Mouse (Mus musculus): ENCODE measurements around the gene Trap1. TPM values are rescaled to one million over a fixed set of nuclear protein-coding genes. Genes with fewer than 3 reads are reported as not detected.
"Not testable (repeated sequence)": the region's sequence is repeated elsewhere in the genome, so short reads cannot be mapped to it uniquely, and the experiment has no call there.

Trap1 gene
- 87.7 and 91.9 TPM in 2 replicates for polyA plus RNA-seq (2015; fragmentation: Nextera tagmentation; extraction: Ambion mirVana)

DNA sequence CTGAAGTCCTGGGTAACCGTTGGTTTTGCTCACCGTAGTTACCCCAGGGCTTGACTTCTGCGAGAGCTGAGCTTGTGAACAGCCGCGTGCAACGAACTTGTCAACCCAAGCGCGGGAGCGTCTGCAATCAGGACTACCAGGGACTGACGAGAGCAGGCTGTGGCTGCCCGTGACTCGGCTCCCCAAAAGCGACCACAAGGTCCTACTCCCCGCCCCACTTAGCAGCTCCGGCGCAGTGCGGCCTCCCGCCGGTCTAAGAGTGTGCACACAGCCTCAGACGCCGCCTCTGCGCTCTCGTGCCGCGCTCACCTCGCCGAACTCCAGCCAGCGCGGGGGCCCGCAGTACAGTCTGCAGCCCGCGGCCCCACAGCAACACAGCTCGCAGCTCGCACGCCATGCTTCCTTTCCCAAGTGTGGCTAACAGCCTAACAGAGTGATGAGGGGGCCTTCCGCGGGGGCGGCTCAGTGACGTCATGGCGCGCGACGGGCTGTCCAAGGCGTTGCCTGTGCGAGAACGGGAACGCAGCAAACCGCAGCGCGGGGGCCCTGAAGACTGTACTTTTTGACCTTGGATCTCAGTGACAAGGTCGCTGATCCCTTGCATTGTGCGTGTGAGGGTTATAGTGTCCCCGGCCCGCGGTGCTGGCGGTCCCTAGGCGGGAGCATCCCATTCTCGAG is at the start of gene Trap1:
Gene Trap1, minus strand, starts transcription at position 444 of the 678 bp plus-strand sequence.
- Histone ChIP-seq H3K36me3 (0 out of 2 replicates have a peak, but pooled peaks cover 6% of the 10 kb centered on the region), H3K9me3 (no peaks in the 10 kb centered on the region), H3K4me1 (peaks cover 7% of the 10 kb centered on the region; the same call in 1 of the 2 replicates), H3K4me2 (peak within 1 kb of the TSS; percentile 61), H3K9ac (peak within 1 kb of the TSS; percentile 80), H3K27me3 (replicated peaks) (no peaks in the 10 kb centered on the region), H3K4me3 (replicated peaks) (peak within 1 kb of the TSS; percentile 94), H3K27ac (peak within 1 kb of the TSS; percentile 89)
- ATAC-seq (ENCODE audit: insufficient read depth, low FRiP score, low read depth), result peak; percentile 96
- under 1% methylated on average over 58 of the region's 58 CpGs for WGBS

DNA sequence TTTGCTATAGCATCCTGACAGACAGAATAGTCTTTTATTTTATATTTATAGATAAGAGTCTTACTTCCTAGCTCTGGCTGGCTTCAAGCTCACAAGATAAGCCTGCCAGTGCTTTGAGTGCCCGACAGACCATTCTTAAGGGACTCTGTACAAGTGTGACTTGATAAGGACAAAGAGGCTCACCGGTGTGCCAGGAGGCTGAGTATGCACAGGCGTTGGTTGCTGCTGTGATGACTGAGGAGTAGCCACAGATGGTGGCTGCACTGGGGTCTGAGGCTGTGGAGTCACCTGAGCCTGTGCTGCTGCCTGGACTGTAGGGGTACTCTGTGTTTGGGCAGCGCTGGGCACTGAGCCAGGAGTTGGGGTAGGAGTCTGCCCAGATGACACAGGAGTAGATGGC is 39.4 kb upstream of the Trap1 start:
- Histone ChIP-seq H3K36me3 (peaks cover 57% of the 10 kb centered on the region), H3K4me3 (replicated peaks) (no peak overlapping the region), H3K4me1 (no peaks in the 10 kb centered on the region)

GRCm38 (mm10) chr16:4100374-4100773 is 22.7 kb upstream of the Trap1 start:
- no peak overlapping the region for H3K4me2 ChIP-seq
- H3K4me1 ChIP-seq, result no peaks in the 10 kb centered on the region
- H3K27me3 ChIP-seq (replicated peaks), result no peaks in the 10 kb centered on the region
- H3K9me3 ChIP-seq, result no peaks in the 10 kb centered on the region
- H3K27ac ChIP-seq, result no peak overlapping the region
- no peak overlapping the region for H3K4me3 ChIP-seq (replicated peaks)
- WGBS, result 89% methylated on average over 2 of the region's 2 CpGs
- H3K9ac ChIP-seq, result no peak overlapping the region
- peaks cover 29% of the 10 kb centered on the region for H3K36me3 ChIP-seq
- no peak for ATAC-seq (ENCODE audit: insufficient read depth, low FRiP score, low read depth)

More for the DNA sequence above, 39.4 kb upstream of the Trap1 start:
- peak; percentile 47; the same call in 1 of the 2 replicates for ATAC-seq (ENCODE audit: insufficient read depth, low FRiP score, low read depth)
- Histone ChIP-seq H3K4me2 (no peak overlapping the region), H3K27ac (no peak overlapping the region), H3K9ac (no peak overlapping the region), H3K27me3 (replicated peaks) (no peaks in the 10 kb centered on the region), H3K9me3 (no peaks in the 10 kb centered on the region)
- WGBS, result 78% methylated on average over 4 of the region's 4 CpGs

DNA sequence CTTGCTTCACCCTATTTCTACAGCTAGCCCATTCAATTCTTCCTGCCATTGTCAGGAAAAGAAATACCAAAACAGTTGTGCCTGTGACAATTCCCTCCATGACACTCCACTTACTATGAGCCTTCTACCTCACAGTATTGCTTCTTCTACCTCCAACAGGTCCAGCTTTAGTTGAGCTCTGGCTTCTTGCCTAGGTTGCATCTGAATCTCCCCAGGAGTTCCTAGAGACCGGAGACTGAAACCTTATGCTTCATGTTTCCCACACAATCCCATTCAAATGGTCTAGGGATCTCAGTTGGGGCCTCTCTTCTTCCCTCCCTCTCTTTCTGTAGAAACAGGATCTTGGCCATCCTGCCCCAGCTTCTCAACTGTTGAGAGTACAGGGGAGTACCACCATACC is 19.9 kb upstream of the Trap1 start:
- ATAC-seq (ENCODE audit: insufficient read depth, low FRiP score, low read depth), result no peak
- Histone ChIP-seq H3K36me3 (peaks cover 55% of the 10 kb centered on the region), H3K4me1 (no peaks in the 10 kb centered on the region), H3K27ac (no peak overlapping the region), H3K9me3 (no peaks in the 10 kb centered on the region), H3K4me3 (replicated peaks) (no peak overlapping the region), H3K27me3 (replicated peaks) (no peaks in the 10 kb centered on the region), H3K9ac (no peak overlapping the region), H3K4me2 (no peak overlapping the region)
- WGBS, result 94% methylated on average over 1 of the region's 1 CpGs

- Histone ChIP-seq H3K4me1 (no peaks in the 10 kb centered on the region), H3K27me3 (replicated peaks) (no peaks in the 10 kb centered on the region), H3K27ac (no peak overlapping the region), H3K4me3 (replicated peaks) (no peak overlapping the region), H3K9ac (no peak overlapping the region), H3K36me3 (peaks cover 58% of the 10 kb centered on the region), H3K4me2 (no peak overlapping the region), H3K9me3 (no peaks in the 10 kb centered on the region)
- ATAC-seq (ENCODE audit: insufficient read depth, low FRiP score, low read depth), result no peak
Observed at GRCm38 (mm10) chr16:4096898-4097297, 19.3 kb upstream of the Trap1 start.

- no peak for ATAC-seq (ENCODE audit: insufficient read depth, low FRiP score, low read depth)
- Histone ChIP-seq H3K4me3 (replicated peaks) (no peak overlapping the region), H3K4me2 (no peak overlapping the region), H3K36me3 (peaks cover 66% of the 10 kb centered on the region), H3K4me1 (no peaks in the 10 kb centered on the region), H3K27me3 (replicated peaks) (no peaks in the 10 kb centered on the region), H3K9me3 (no peaks in the 10 kb centered on the region), H3K27ac (no peak overlapping the region), H3K9ac (no peak overlapping the region)
- WGBS, result 93% methylated on average over 3 of the region's 3 CpGs
Observed at GRCm38 (mm10) chr16:4096141-4096540, 18.5 kb upstream of the Trap1 start.

DNA sequence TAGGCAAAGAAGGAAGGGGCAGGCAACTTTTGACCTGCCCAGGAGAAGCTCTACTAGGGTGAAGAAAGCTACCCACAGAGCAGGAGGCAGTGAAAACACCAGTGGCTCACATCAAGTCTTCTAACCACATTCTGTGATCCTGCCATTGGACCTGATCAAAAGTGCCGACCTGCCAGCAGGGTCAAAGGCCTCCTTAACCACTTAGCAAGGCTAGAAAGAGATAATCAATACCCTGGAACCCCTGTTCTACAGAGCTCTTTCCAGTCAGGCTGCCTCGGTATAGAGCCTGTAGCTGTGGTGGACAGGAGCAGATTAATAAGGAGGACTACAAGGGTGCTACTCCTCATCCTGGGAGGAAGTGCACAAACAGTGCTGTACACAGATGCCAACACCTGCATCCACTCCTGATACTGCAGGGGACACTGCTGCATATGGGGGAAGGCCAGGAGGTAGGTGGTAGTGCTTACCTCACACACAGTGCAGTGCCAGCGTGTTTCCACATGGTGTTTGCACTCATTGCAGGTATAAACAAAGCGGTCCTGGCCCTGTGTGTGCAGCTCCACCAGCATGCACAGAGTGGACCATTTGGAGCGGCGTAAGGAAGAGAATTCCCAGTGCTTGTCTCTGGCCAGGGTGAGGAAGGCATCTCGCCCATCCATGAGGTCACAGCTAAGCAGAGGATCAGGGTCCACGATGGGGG is 9.7 kb upstream of the Trap1 start:
- Histone ChIP-seq H3K9ac (no peak overlapping the region), H3K4me3 (replicated peaks) (no peak overlapping the region), H3K27ac (no peak overlapping the region), H3K36me3 (peaks cover 63% of the 10 kb centered on the region), H3K4me2 (no peak overlapping the region), H3K4me1 (no peaks in the 10 kb centered on the region), H3K9me3 (no peaks in the 10 kb centered on the region), H3K27me3 (replicated peaks) (no peaks in the 10 kb centered on the region)
- 0 out of 2 replicates have a peak, but pooled peaks have one; percentile 22 for ATAC-seq (ENCODE audit: insufficient read depth, low FRiP score, low read depth)
- WGBS, result 92% methylated on average over 8 of the region's 8 CpGs

GRCm38 (mm10) chr16:4085851-4086387 is 8.3 kb upstream of the Trap1 start:
- WGBS, result 96% methylated on average over 9 of the region's 9 CpGs
- no peaks in the 10 kb centered on the region for H3K9me3 ChIP-seq
- H3K9ac ChIP-seq, result no peak overlapping the region
- no peaks in the 10 kb centered on the region for H3K4me1 ChIP-seq
- H3K4me2 ChIP-seq, result no peak overlapping the region
- ATAC-seq (ENCODE audit: insufficient read depth, low FRiP score, low read depth), result no peak
- H3K27ac ChIP-seq, result no peak overlapping the region
- H3K36me3 ChIP-seq, result peaks cover 54% of the 10 kb centered on the region
- no peaks in the 10 kb centered on the region for H3K27me3 ChIP-seq (replicated peaks)
- no peak overlapping the region for H3K4me3 ChIP-seq (replicated peaks)

GRCm38 (mm10) chr16:4085051-4085450 is 7.4 kb upstream of the Trap1 start:
- Histone ChIP-seq H3K9ac (no peak overlapping the region), H3K27me3 (replicated peaks) (no peaks in the 10 kb centered on the region), H3K4me2 (no peak overlapping the region), H3K36me3 (peaks cover 45% of the 10 kb centered on the region), H3K4me3 (replicated peaks) (no peak overlapping the region), H3K4me1 (no peaks in the 10 kb centered on the region), H3K27ac (no peak overlapping the region), H3K9me3 (no peaks in the 10 kb centered on the region)
- 96% methylated on average over 7 of the region's 7 CpGs for WGBS
- no peak for ATAC-seq (ENCODE audit: insufficient read depth, low FRiP score, low read depth)

- peaks cover 21% of the 10 kb centered on the region for H3K36me3 ChIP-seq
- H3K9me3 ChIP-seq; ATAC-seq (ENCODE audit: insufficient read depth, low FRiP score, low read depth); H3K4me3 ChIP-seq (replicated peaks); H3K4me2 ChIP-seq; H3K4me1 ChIP-seq; H3K27me3 ChIP-seq (replicated peaks); H3K27ac ChIP-seq; H3K9ac ChIP-seq: not testable (repeated sequence)
- WGBS, result 64% methylated on average over 3 of the region's 3 CpGs
Observed at GRCm38 (mm10) chr16:4080419-4080818, 2.8 kb upstream of the Trap1 start.

GRCm38 (mm10) chr16:4079656-4080055 is 2.0 kb upstream of the Trap1 start:
- Histone ChIP-seq H3K27ac (no peak overlapping the region), H3K4me1 (peaks cover 7% of the 10 kb centered on the region; the same call in 1 of the 2 replicates), H3K9ac (no peak overlapping the region), H3K9me3 (no peaks in the 10 kb centered on the region), H3K4me3 (replicated peaks) (no peak overlapping the region), H3K27me3 (replicated peaks) (no peaks in the 10 kb centered on the region), H3K36me3 (peaks cover 13% of the 10 kb centered on the region), H3K4me2 (no peak overlapping the region)
- ATAC-seq (ENCODE audit: insufficient read depth, low FRiP score, low read depth), result no peak
- WGBS, result 63% methylated on average over 1 of the region's 1 CpGs

DNA sequence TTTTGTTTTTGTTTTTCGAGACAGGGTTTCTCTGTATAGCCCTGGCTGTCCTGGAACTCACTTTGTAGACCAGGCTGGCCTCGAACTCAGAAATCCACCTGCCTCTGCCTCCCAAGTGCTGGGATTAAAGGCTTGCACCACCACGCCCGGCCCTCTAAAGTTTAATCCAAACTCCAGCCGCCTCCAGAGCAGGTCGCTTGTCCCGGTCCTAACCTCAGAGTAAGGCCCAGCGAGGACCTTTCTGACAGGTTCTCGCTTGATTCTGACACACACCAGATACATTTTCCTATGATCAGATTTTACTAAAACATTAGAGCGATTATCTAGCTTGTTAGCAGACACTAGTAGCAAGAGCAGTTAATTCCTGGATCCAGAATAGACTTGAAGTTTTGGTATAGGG is 675 bp upstream of the Trap1 start:
- not testable (repeated sequence) for H3K27ac ChIP-seq; H3K27me3 ChIP-seq (replicated peaks); H3K9me3 ChIP-seq; H3K4me1 ChIP-seq; ATAC-seq (ENCODE audit: insufficient read depth, low FRiP score, low read depth); H3K9ac ChIP-seq; H3K36me3 ChIP-seq
- H3K4me3 ChIP-seq (replicated peaks), result peak overlapping the region; percentile 94; the same call in 1 of the 2 replicates
- WGBS, result 59% methylated on average over 10 of the region's 10 CpGs
- H3K4me2 ChIP-seq, result peak overlapping the region; percentile 61; the same call in 1 of the 2 replicates

All from stomach, embryonic 15.5 days (tissue).